Comparison of ENCODE assay signal across 9 mouse cellular contexts in genomic region chr16:32665851-32666665, GRCm38 (mm10). TPM values are rescaled to one million over a fixed set of nuclear protein-coding genes. Genes with fewer than 3 reads are reported as not detected.
DNase-seq lines count a peak whose midpoint lies in the region; ATAC-seq lines count a peak whose summit lies in the region.
"Had no signal": no experiment of that assay in that cellular context is flagged by ENCODE, and none has a peak within 500 bp of the region (broad histone marks: within the 10 kb centered on the region; RNA-seq: fewer than 3 reads in every experiment).

No protein-coding gene starts in this region.

- no peak overlapping the region for H3K9ac ChIP-seq in midbrain, embryonic 12.5 days (replicated peaks)

- DNase-seq in embryo, embryonic 10.5 days (ENCODE audit: low spot score) = peak; percentile 61
- no peak for DNase-seq in embryo, embryonic 11 days
- peak; percentile 80 for DNase-seq in ZHBTc4 (ENCODE audit: low read depth, low spot score)
- peak; percentile 56 for DNase-seq in heart, adult 8-10 months (ENCODE audit: low spot score)
- DNase-seq in kidney, postnatal 10 days = peak; percentile 71
- no peak for DNase-seq in cerebellum, adult 8-10 months
- DNase-seq in frontal cortex, postnatal 14 days (ENCODE audit: low spot score in 2 of 2) = no peak

- H3K4me3 ChIP-seq in midbrain, embryonic 12.5 days = no peak overlapping the region

- peaks cover 52% of the 10 kb centered on the region for H3K4me1 ChIP-seq in midbrain, embryonic 12.5 days

- H3K9me3 ChIP-seq in midbrain, embryonic 12.5 days = no peaks in the 10 kb centered on the region

- peak overlapping the region; percentile 25; the same call in 1 of the 2 replicates for H3K27ac ChIP-seq in midbrain, embryonic 12.5 days (replicated peaks)
- H3K27ac ChIP-seq: macrophage had no signal

- ATAC-seq in midbrain, embryonic 12.5 days (ENCODE audit: low FRiP score, low read depth) = peak; percentile 18; the same call in 1 of the 2 replicates

- H3K27me3 ChIP-seq in midbrain, embryonic 12.5 days = no peaks in the 10 kb centered on the region

- 42% methylated on average over 11 of the region's 11 CpGs for WGBS in midbrain, embryonic 12.5 days

- H3K4me2 ChIP-seq in midbrain, embryonic 12.5 days (replicated peaks) = no peak overlapping the region

- peaks cover 15% of the 10 kb centered on the region for H3K36me3 ChIP-seq in midbrain, embryonic 12.5 days

RNA-seq across cellular contexts. Expression of gene Tnk2, which starts 22.4 kb away (rescaled TPM):
- total RNA-seq in heart, adult 8-10 months (2022) = 10 to 100 TPM; 18.6 to 22.6 (median 21.4) TPM
- polyA plus RNA-seq in midbrain, embryonic 12.5 days (2016; fragmentation: Nextera tagmentation; extraction: Ambion mirVana) = 9.5 and 11.9 TPM in 2 replicates

RNA-seq across cellular contexts. Expression of gene Tfrc, which starts 57.3 kb away (rescaled TPM):
- 10 to 100 TPM; 21.4 to 53.5 (median 38.0) TPM for total RNA-seq in heart, adult 8-10 months (2022)
- polyA plus RNA-seq in midbrain, embryonic 12.5 days (2016; fragmentation: Nextera tagmentation; extraction: Ambion mirVana) = 61.0 and 64.1 TPM in 2 replicates

Comparison
In these comparisons a context has a peak if more than half of its experiments do, and no peak if none do; other contexts are left out.
1. DNase-seq: peak in embryo, embryonic 10.5 days (single experiment), ZHBTc4 (single experiment), heart, adult 8-10 months (single experiment) and kidney, postnatal 10 days (single experiment); none in embryo, embryonic 11 days (single experiment), cerebellum, adult 8-10 months (single experiment) and frontal cortex, postnatal 14 days (0 of 2).